Mouse (Mus musculus): ENCODE measurements at regions not wholly inside any gene's neighbourhood (a gene's known extent, or its start where the extent isn't known, plus 50 kb on each side); places are given as distances from the start of the nearest gene placed in this dataset.

DNA sequence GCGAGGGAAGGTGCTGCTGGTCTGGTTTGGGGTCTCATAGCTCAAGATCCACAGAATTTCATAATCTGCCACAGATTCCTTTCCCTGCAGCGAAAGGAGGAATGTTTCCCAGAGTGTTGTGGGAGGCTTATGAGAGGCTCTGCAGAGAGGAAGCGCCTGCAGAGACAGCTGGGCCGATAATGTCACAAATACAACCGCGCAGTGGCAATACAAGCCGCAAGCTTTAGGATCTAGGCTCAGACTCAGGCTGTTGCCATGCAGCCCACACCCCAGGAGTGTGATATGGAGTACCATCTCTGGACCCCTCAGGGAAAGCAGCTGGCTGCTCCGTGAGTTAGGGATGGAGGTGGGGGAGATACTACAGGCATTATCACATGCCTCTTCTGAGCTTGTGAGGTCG, 130.2 kb downstream of the Tex29 start:
- intact Hi-C loops (cut with DNase I; ENCODE audit: low total_unique reads) = no loop called here
- no peak for DNase-seq

DNA sequence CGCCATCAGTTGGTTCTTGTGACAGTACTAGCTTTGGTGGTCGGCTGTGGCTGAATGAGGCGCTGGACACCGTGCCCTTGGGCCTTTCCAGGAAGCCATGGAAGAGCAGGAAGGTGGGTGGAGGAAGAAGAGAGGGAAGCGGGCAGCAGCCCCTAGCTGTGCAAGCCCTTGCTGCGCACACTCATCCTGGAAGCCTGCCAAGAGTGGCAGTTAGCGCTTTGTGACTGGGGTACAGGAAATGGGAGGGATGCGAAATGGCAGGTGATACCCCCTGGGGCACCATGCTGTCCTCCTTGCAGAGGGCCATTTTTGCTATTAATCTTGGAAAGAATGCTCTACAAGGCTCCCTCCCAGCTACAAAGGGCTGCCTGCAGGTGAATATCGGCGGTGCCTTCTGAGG, 133.2 kb downstream of the Tex29 start:
- intact Hi-C loops (cut with DNase I; ENCODE audit: low total_unique reads) = no loop called here
- no peak for DNase-seq

- intact Hi-C loops (cut with DNase I; ENCODE audit: low total_unique reads) = no loop called here
These were observed 136.8 kb downstream of the Tex29 start for GRCm38 (mm10) chr8:11977121-11977520.

GRCm38 (mm10) chr8:11979056-11979455, 138.8 kb downstream of the Tex29 start:
- intact Hi-C loops (cut with DNase I; ENCODE audit: low total_unique reads) = no loop called here
- DNase-seq = no peak

More at GRCm38 (mm10) chr8:11977121-11977520, 136.8 kb downstream of the Tex29 start:
- DNase-seq = no peak

DNA sequence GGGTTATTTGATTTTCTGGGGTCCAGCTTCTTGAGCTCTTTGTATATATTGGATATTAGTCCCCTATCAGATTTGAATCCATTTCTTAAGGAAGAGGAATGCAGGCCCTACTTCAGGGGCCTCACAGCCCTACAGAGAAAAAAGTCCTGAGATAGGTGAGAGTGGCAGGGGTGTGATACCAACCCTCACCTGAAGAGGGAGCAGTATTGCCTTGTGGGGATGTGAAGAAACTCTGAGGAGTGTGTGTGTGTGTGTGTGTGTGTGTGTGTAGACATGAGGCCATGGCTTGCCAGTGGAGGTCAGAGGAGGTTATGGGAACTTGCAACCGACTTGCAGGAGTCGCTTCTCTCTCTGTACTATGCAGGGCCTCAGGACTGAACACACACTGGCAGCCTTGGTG, 141.2 kb downstream of the Tex29 start:
- DNase-seq = no peak
- intact Hi-C loops (cut with DNase I; ENCODE audit: low total_unique reads) = no loop called here

GRCm38 (mm10) chr8:11990024-11990423, 149.8 kb downstream of the Tex29 start:
- no peak for DNase-seq
- intact Hi-C loops (cut with DNase I; ENCODE audit: low total_unique reads) = no loop called here

GRCm38 (mm10) chr8:11999736-12000458, 159.6 kb downstream of the Tex29 start:
- peak; percentile 34 for DNase-seq

DNA sequence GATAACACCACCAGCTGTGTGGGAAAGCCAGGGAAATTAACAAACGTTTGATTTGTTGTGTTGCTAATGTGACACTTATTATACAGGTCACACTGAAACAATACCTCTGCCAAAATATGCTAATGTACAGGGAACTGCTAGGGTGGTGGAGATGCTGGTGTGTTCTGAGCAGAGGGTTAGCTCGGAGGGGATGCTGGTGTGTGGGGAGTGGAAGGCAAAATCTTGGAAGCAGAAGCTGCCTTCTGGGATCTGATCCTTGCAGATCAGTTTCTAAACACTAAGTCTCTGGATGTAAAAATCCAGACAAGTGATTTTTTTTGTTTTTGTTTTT, 160.2 kb downstream of the Tex29 start:
- intact Hi-C loops (cut with DNase I; ENCODE audit: low total_unique reads) = no loop called here

More at GRCm38 (mm10) chr8:11999736-12000458, 159.6 kb downstream of the Tex29 start:
- intact Hi-C loops (cut with DNase I; ENCODE audit: low total_unique reads) = loop anchor here (5.0 kb wide), 1 partner anchor 562 kb away; no protein-coding TSS in a partner anchor

GRCm38 (mm10) chr8:12004241-12004640, 164.0 kb downstream of the Tex29 start:
- no peak for DNase-seq
- intact Hi-C loops (cut with DNase I; ENCODE audit: low total_unique reads) = no loop called here

More for the DNA sequence above, 160.2 kb downstream of the Tex29 start:
- no peak for DNase-seq

DNA sequence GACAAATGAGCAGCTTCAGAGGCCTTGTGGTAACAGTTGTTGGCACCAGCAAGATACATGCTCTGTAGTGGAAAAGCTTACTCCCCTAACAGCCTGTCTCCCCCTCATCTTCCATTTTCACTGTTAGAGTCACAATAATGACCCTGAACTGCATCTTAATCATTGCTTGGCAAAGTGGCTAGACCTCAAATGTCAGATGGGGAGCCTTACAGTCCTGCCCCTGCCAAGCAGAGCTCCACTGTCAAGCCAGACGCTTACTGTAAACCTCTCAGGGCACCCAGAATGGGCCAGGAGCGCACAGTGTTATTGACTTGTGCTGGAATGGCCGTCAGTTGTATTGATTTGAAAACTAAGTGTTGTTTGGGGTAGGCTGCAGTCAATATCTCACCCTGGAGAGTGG, 172.5 kb downstream of the Tex29 start:
- intact Hi-C loops (cut with DNase I; ENCODE audit: low total_unique reads) = no loop called here
- DNase-seq = no peak

GRCm38 (mm10) chr8:12017750-12018149, 177.5 kb downstream of the Tex29 start:
- intact Hi-C loops (cut with DNase I; ENCODE audit: low total_unique reads) = no loop called here
- DNase-seq = no peak

GRCm38 (mm10) chr8:12019272-12019671, 179.0 kb downstream of the Tex29 start:
- intact Hi-C loops (cut with DNase I; ENCODE audit: low total_unique reads) = no loop called here
- no peak for DNase-seq

DNA sequence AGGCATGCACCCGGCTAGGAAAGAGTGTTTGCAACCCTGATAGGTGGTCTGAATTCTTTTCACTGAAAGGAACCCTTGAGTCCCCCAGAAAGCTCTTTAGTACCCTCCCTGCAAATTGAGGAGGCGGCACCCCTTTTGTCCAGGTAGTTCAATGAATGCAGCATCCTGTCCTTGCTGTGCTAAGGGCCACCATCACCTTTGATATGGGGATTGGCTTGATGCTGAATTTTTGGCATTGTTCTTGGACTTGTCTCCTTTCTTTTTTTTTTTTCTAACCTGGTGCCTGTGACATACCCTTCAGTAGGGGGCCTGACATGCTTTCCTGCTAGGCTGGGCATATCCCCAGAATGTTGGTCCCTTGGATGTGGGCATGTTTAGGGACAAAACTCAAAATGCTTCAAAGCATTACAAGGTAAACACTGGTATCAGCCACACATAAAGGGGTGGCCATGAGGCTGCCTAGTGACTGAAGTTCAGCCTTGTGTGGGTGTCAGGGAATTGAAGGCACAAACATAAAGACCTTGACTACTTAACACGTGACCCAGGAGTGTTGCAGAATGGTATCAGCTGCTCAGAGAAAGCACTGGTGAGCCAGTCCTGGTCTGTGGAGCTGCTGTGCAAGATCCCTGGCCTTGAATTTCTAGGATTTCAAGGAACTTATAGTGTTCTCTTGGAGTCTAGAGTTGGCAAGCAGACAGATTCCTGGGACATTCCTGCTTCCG, 183.6 kb downstream of the Tex29 start:
- DNase-seq = no peak
- intact Hi-C loops (cut with DNase I; ENCODE audit: low total_unique reads) = no loop called here

DNA sequence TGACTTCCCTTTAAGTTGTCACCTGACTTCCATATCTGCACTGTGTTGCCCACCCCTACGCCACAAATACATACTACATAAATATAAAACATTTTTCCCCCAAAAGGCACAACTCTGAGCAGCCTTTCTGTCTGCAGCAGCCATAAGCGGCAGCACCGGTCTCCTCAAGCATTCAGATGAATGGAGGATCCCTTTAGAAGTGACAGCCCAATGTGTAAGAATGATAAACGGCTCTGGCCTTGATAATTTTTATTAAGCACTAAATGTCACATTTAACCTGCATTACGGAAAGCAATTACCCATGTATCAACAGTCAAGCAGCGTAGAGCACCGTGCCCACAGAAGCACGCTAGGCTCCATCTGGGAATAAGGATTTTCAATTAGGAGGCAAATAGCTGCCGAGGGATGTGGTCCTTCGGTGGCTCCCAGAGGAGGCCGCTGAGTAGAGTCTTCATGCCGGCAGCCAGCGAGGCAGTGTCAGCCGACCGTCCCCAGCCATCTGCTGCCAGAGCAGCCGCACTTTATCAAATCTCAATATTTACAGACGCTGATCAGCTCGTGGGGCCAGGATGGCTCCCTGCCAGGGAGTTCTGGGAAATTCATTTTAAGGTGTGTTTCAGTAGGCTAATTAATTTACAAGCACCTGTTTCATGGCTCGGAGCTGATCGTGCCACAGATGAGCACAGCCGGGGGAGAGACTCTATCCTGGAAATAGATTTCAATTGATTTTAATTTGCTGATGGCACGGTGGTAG, 190.3 kb downstream of the Tex29 start:
- intact Hi-C loops (cut with DNase I; ENCODE audit: low total_unique reads) = no loop called here
- DNase-seq = no peak

GRCm38 (mm10) chr8:12031796-12032195, 191.5 kb downstream of the Tex29 start:
- intact Hi-C loops (cut with DNase I; ENCODE audit: low total_unique reads) = no loop called here
- no peak for DNase-seq

- intact Hi-C loops (cut with DNase I; ENCODE audit: low total_unique reads) = no loop called here
- no peak for DNase-seq
These were observed 192.1 kb downstream of the Tex29 start for GRCm38 (mm10) chr8:12032386-12032785.

- intact Hi-C loops (cut with DNase I; ENCODE audit: low total_unique reads) = no loop called here
- no peak for DNase-seq
These were observed 196.1 kb downstream of the Tex29 start for GRCm38 (mm10) chr8:12036349-12036748.

DNA sequence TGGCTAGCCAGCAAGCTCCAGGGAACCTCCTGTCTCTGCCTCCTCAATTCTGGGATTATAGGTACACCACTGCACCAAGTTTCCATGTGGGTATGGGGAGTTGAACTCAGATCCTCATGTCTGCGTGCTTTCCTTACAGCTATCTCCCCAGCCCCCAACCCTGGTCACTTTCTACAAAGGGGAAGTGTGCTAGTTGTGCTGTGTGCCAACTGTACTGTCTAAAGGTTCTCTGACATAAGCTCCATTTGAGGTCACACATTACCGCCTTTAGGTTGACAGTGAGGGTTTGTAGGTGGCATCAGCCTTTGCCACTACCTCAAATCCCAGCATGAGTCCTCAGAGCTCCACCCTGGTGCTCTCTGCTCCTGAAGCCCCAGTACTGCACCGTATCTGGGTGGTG, 200.7 kb downstream of the Tex29 start:
- intact Hi-C loops (cut with DNase I; ENCODE audit: low total_unique reads) = no loop called here
- no peak for DNase-seq

GRCm38 (mm10) chr8:12041662-12042061, 201.4 kb downstream of the Tex29 start:
- intact Hi-C loops (cut with DNase I; ENCODE audit: low total_unique reads) = no loop called here
- no peak for DNase-seq

DNA sequence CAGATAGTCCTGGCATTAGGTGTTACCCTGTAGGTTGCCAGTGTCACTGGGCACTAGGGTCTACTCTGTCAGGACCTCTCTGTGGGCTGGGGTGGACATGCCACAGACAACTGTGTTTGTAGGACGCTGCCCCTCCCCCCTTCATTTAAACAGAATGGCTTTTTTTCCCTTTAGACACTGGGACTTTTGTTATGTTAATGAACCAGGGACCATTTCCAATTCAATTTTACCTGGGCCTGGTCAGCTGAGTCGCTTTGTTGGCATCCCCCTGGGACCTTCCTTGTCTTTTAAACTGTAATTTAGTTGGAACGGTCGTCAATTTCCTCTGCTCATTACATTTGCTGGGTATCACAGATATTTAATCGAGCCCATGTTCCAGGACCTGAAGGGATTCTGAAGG, 210.6 kb downstream of the Tex29 start:
- no peak for DNase-seq
- intact Hi-C loops (cut with DNase I; ENCODE audit: low total_unique reads) = no loop called here

DNA sequence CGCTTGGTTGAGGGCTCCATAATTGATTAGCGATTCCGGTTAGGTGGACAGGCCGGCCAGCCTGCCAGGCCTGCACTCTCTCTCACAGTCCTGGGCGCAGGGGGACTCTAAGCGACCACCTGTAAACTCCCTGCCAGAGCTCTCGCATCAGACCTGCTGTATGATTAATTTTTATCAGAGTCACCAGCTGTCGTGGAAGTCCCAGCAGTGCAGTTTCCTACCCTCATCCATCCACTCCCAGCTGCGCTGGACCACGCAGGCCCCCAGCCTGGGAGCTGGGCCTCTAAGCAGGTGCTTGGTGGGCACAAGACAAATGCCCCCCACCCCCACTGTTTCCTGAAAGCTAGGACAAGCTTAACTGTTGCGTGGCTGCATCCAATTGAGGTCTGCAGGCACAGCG, 211.1 kb downstream of the Tex29 start:
- intact Hi-C loops (cut with DNase I; ENCODE audit: low total_unique reads) = no loop called here
- DNase-seq = no peak
